Mouse (Mus musculus): Measurements from ENCODE around the gene Selenoo. TPM values are rescaled to one million over a fixed set of nuclear protein-coding genes. Genes with fewer than 3 reads are reported as not detected.

Selenoo gene
- polyA plus RNA-seq, 1 experiment: 13.7 TPM

DNA sequence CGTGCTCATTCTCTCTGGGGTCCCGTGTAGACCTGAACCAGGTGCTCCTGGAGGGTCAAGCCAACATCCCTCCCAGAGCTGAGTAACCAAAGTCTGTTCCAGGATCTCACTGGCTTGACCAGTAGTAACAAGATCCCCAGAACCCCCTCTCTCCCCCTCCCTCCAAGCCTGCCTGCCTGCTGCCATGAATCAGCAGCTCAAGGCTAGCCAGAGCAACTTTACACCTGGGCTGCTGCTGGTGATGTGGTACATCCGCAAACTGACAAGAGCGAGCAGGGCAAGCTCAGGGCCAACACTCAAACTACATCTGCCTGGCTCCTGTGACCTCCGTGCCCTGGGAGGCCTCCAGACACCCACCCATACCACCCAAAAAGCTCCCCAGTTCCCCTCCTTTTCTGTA lies 52.6 kb downstream of the Selenoo start:
- H3K4me3 ChIP-seq (ENCODE audit: insufficient read depth, poor library complexity, severe bottlenecking): no peak overlapping the region
- H3K79me2 ChIP-seq (ENCODE audit: control insufficient read depth, insufficient read depth): peaks cover 7% of the 10 kb centered on the region
- H3K79me3 ChIP-seq (ENCODE audit: low read depth): peaks cover 2% of the 10 kb centered on the region
- TF ChIP-seq MAX (IDR thresholded peaks at IDR 0.05) (no peak), CEBPB (IDR thresholded peaks at IDR 0.05; ENCODE audit: low read depth) (no peak), CTCF (IDR thresholded peaks at IDR 0.05; ENCODE audit: control insufficient read depth, insufficient read depth, insufficient read length) (no peak), MYOG (IDR thresholded peaks at IDR 0.05; ENCODE audit: control insufficient read depth, extremely low read depth, insufficient read length) (no peak), FOSL1 (IDR thresholded peaks at IDR 0.05; ENCODE audit: insufficient read depth, low read length, poor library complexity, severe bottlenecking) (no peak), MYOD1 (IDR thresholded peaks at IDR 0.05; ENCODE audit: control insufficient read depth, insufficient read length, low read depth) (no peak), USF1 (IDR thresholded peaks at IDR 0.05; ENCODE audit: low read depth) (no peak)
- H3K27me3 ChIP-seq (ENCODE audit: control insufficient read depth, insufficient read depth, insufficient read length): no peaks in the 10 kb centered on the region
- no peak overlapping the region for H3ac ChIP-seq (ENCODE audit: control insufficient read depth, insufficient read length, low read depth)
- H3K36me3 ChIP-seq (ENCODE audit: control insufficient read depth, insufficient read depth): peaks cover 15% of the 10 kb centered on the region

DNA sequence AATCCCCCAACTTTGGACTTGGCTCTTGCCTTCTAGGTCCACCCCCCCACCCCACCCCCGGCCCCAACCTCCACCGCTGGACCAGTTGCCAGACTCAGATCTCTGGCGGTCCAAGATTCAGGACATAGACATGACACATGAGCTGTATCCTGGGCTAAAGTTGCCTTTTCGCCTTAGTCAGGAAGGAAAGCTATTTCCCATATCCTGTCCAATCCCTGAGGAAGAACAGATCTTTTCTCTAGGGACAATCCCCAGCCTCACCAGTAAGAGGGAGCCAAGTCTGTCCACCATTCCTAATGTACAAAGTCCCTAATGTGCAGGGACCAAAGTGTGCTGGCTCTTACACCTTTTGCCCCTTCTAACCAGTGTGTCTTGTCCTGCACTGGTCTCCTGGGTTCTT lies 53.0 kb downstream of the Selenoo start:
- no peak for TF ChIP-seq FOSL1 (IDR thresholded peaks at IDR 0.05; ENCODE audit: insufficient read depth, low read length, poor library complexity, severe bottlenecking)
- no peak for TF ChIP-seq MAX (IDR thresholded peaks at IDR 0.05)
- no peak for TF ChIP-seq CTCF (IDR thresholded peaks at IDR 0.05; ENCODE audit: control insufficient read depth, insufficient read depth, insufficient read length)
- no peak for TF ChIP-seq USF1 (IDR thresholded peaks at IDR 0.05; ENCODE audit: low read depth)
- TF ChIP-seq CEBPB (IDR thresholded peaks at IDR 0.05; ENCODE audit: low read depth): no peak
- TF ChIP-seq MYOD1 (IDR thresholded peaks at IDR 0.05; ENCODE audit: control insufficient read depth, insufficient read length, low read depth): no peak
- no peak for TF ChIP-seq MYOG (IDR thresholded peaks at IDR 0.05; ENCODE audit: control insufficient read depth, extremely low read depth, insufficient read length)
- Histone ChIP-seq H3K4me3 (ENCODE audit: insufficient read depth, poor library complexity, severe bottlenecking) (no peak overlapping the region), H3ac (ENCODE audit: control insufficient read depth, insufficient read length, low read depth) (no peak overlapping the region), H3K27me3 (ENCODE audit: control insufficient read depth, insufficient read depth, insufficient read length) (no peaks in the 10 kb centered on the region), H3K79me2 (ENCODE audit: control insufficient read depth, insufficient read depth) (peaks cover 7% of the 10 kb centered on the region), H3K79me3 (ENCODE audit: low read depth) (peaks cover 2% of the 10 kb centered on the region), H3K36me3 (ENCODE audit: control insufficient read depth, insufficient read depth) (peaks cover 15% of the 10 kb centered on the region)

DNA sequence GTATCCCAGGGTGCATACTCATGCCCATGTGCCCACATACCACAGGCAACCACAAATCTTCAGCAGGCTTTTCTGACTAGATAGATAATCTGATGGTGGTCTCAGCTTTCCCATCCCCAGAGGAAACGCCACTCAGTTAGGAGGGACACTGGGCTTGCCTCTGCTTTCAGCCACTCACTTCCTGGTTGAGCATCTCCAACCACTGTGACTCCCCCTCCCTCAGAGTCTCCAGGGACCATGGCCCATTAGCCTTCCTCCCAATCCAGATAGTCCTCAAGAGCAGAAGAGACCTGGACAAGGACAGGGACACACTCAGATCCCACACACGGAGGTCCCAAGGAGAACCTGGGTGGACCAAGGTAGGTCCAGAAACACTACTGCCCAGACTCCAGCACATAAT lies 54.2 kb downstream of the Selenoo start:
- Histone ChIP-seq H3K27me3 (ENCODE audit: control insufficient read depth, insufficient read depth, insufficient read length) (no peaks in the 10 kb centered on the region), H3K4me3 (ENCODE audit: insufficient read depth, poor library complexity, severe bottlenecking) (no peak overlapping the region), H3ac (ENCODE audit: control insufficient read depth, insufficient read length, low read depth) (no peak overlapping the region), H3K36me3 (ENCODE audit: control insufficient read depth, insufficient read depth) (peaks cover 15% of the 10 kb centered on the region), H3K79me2 (ENCODE audit: control insufficient read depth, insufficient read depth) (peaks cover 14% of the 10 kb centered on the region), H3K79me3 (ENCODE audit: low read depth) (peaks cover 2% of the 10 kb centered on the region)
- TF ChIP-seq CTCF (IDR thresholded peaks at IDR 0.05; ENCODE audit: control insufficient read depth, insufficient read depth, insufficient read length) (no peak), MAX (IDR thresholded peaks at IDR 0.05) (no peak), CEBPB (IDR thresholded peaks at IDR 0.05; ENCODE audit: low read depth) (no peak)

DNA sequence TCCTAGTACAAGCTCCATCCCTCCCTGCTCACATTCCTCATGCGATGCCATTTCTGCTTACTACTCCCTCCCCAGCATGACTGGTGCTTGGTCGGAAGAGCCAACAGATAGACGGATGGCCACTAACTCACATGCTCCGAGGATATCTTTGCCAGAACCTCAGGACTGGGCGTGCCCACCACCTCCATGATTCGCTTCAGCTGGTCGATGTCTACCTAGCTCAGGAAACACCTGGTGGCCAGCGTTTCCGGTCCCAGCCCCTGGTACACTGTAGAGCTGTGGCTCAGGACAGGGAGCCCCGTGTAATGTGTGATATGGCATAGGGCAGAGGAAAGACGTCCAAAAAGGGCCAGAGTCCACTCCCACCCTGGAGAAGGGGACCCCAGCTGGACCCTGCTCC lies 56.1 kb downstream of the Selenoo start:
- TF ChIP-seq MYOG (IDR thresholded peaks at IDR 0.05; ENCODE audit: control insufficient read depth, extremely low read depth, insufficient read length) (no peak), MYOD1 (IDR thresholded peaks at IDR 0.05; ENCODE audit: control insufficient read depth, insufficient read length, low read depth) (no peak), MAX (IDR thresholded peaks at IDR 0.05) (no peak), CEBPB (IDR thresholded peaks at IDR 0.05; ENCODE audit: low read depth) (no peak), CTCF (IDR thresholded peaks at IDR 0.05; ENCODE audit: control insufficient read depth, insufficient read depth, insufficient read length) (no peak), FOSL1 (IDR thresholded peaks at IDR 0.05; ENCODE audit: insufficient read depth, low read length, poor library complexity, severe bottlenecking) (no peak), USF1 (IDR thresholded peaks at IDR 0.05; ENCODE audit: low read depth) (no peak)
- Histone ChIP-seq H3K27me3 (ENCODE audit: control insufficient read depth, insufficient read depth, insufficient read length) (no peaks in the 10 kb centered on the region), H3ac (ENCODE audit: control insufficient read depth, insufficient read length, low read depth) (no peak overlapping the region)

DNA sequence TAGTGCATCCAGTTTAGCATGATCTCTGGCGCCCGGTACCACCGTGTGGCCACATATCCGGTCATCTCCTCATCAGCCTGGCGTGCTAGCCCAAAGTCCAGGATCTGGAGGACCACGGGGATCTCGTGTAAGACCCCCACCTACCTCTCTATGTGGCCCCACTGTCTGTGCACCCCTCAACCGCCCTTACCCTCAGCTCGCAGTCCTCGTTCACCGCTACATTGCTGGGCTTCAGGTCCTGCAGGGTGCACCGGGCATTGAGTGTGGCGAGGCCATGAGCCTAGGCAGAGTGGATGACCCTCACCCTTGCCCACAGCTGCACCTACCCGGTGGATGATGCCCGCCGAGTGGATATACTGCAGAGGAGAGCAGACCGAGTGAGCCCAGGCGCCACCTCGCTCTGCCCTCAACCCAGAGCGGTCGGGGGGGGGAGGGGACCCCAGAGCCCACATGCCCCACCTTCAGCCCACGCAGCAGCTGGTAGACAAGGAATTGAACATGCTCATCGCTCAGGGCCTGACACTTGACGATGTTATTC lies 57.0 kb downstream of the Selenoo start:
- TF ChIP-seq USF1 (IDR thresholded peaks at IDR 0.05; ENCODE audit: low read depth) (no peak), MYOD1 (IDR thresholded peaks at IDR 0.05; ENCODE audit: control insufficient read depth, insufficient read length, low read depth) (no peak), MYOG (IDR thresholded peaks at IDR 0.05; ENCODE audit: control insufficient read depth, extremely low read depth, insufficient read length) (no peak), MAX (IDR thresholded peaks at IDR 0.05) (no peak), FOSL1 (IDR thresholded peaks at IDR 0.05; ENCODE audit: insufficient read depth, low read length, poor library complexity, severe bottlenecking) (no peak), CTCF (IDR thresholded peaks at IDR 0.05; ENCODE audit: control insufficient read depth, insufficient read depth, insufficient read length) (no peak), CEBPB (IDR thresholded peaks at IDR 0.05; ENCODE audit: low read depth) (no peak)
- no peak overlapping the region for H3ac ChIP-seq (ENCODE audit: control insufficient read depth, insufficient read length, low read depth)
- peaks cover 15% of the 10 kb centered on the region for H3K36me3 ChIP-seq (ENCODE audit: control insufficient read depth, insufficient read depth)
- H3K79me2 ChIP-seq (ENCODE audit: control insufficient read depth, insufficient read depth): peaks cover 10% of the 10 kb centered on the region
- H3K27me3 ChIP-seq (ENCODE audit: control insufficient read depth, insufficient read depth, insufficient read length): no peaks in the 10 kb centered on the region
- H3K4me3 ChIP-seq (ENCODE audit: insufficient read depth, poor library complexity, severe bottlenecking): no peak overlapping the region
- no peaks in the 10 kb centered on the region for H3K79me3 ChIP-seq (ENCODE audit: low read depth)

More for the DNA sequence above, 56.1 kb downstream of the Selenoo start:
- H3K79me3 ChIP-seq (ENCODE audit: low read depth): no peaks in the 10 kb centered on the region
- H3K36me3 ChIP-seq (ENCODE audit: control insufficient read depth, insufficient read depth): peaks cover 15% of the 10 kb centered on the region
- H3K4me3 ChIP-seq (ENCODE audit: insufficient read depth, poor library complexity, severe bottlenecking): no peak overlapping the region
- H3K79me2 ChIP-seq (ENCODE audit: control insufficient read depth, insufficient read depth): peaks cover 10% of the 10 kb centered on the region

DNA sequence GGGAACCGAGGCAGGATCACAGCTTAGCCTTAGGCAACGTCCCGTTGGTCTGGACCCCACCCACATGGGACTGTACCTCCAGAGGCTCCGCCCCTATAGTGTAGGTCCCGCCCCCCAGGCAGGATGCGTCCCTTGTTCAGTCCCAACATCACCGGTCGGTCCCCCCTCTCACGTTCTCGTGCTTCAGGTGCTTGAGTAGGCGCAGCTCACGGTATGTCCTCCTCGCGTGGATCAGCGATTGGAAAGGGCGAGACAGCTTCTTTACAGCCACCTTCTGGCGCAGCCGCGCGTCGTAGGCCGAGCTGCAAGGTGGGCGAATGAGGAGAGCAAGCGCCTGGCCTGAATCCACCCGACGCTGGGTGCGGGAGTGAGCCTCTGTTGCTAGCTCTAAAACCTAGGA lies 57.7 kb downstream of the Selenoo start:
- Histone ChIP-seq H3K79me2 (ENCODE audit: control insufficient read depth, insufficient read depth) (peaks cover 10% of the 10 kb centered on the region), H3K79me3 (ENCODE audit: low read depth) (no peaks in the 10 kb centered on the region), H3K4me3 (ENCODE audit: insufficient read depth, poor library complexity, severe bottlenecking) (no peak overlapping the region), H3ac (ENCODE audit: control insufficient read depth, insufficient read length, low read depth) (no peak overlapping the region), H3K27me3 (ENCODE audit: control insufficient read depth, insufficient read depth, insufficient read length) (no peaks in the 10 kb centered on the region), H3K36me3 (ENCODE audit: control insufficient read depth, insufficient read depth) (peaks cover 15% of the 10 kb centered on the region)
- TF ChIP-seq USF1 (IDR thresholded peaks at IDR 0.05; ENCODE audit: low read depth): no peak
- no peak for TF ChIP-seq MYOG (IDR thresholded peaks at IDR 0.05; ENCODE audit: control insufficient read depth, extremely low read depth, insufficient read length)
- no peak for TF ChIP-seq MAX (IDR thresholded peaks at IDR 0.05)
- no peak for TF ChIP-seq CTCF (IDR thresholded peaks at IDR 0.05; ENCODE audit: control insufficient read depth, insufficient read depth, insufficient read length)
- TF ChIP-seq MYOD1 (IDR thresholded peaks at IDR 0.05; ENCODE audit: control insufficient read depth, insufficient read length, low read depth): no peak
- no peak for TF ChIP-seq FOSL1 (IDR thresholded peaks at IDR 0.05; ENCODE audit: insufficient read depth, low read length, poor library complexity, severe bottlenecking)
- TF ChIP-seq CEBPB (IDR thresholded peaks at IDR 0.05; ENCODE audit: low read depth): no peak
